Mouse (Mus musculus) cerebellum, postnatal 4 days (tissue): Measurements from ENCODE around the gene Epo.

Source experiments
- DNase-seq, 2 experiments: peaks; one replicate each; pipeline ENCODE4 v3.0.0; 2022; ENCODE audit warnings: low spot score in 2 of 2, mixed read lengths in 1 of 2

The Epo gene

GRCm38 (mm10) chr5:137476964-137477363 is 56.1 kb downstream of the Epo start, which contains the start of gene Zan:
Zan (minus strand) TSS chr5:137477064.
- no peak for DNase-seq

DNA sequence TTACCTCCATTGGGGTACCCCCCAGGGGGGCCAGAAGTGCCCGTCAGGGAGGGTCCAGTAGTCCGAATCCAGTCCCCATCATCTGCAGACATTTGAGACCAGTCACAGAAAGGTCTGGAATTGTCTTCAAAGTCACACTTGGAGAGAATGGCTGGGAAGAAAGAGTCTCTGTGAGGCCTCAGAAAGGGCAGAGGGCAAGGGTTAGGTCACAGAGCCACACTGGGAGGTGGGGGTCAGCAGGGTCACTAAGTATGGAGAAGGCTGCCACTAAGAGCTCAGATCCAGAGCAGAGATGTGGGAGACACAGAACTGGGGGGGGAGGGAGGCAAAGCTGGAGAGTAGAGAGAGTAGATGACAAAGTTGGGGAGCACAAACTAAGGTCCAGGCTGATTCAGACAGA is 58.7 kb downstream of the Epo start:
- DNase-seq = no peak

DNA sequence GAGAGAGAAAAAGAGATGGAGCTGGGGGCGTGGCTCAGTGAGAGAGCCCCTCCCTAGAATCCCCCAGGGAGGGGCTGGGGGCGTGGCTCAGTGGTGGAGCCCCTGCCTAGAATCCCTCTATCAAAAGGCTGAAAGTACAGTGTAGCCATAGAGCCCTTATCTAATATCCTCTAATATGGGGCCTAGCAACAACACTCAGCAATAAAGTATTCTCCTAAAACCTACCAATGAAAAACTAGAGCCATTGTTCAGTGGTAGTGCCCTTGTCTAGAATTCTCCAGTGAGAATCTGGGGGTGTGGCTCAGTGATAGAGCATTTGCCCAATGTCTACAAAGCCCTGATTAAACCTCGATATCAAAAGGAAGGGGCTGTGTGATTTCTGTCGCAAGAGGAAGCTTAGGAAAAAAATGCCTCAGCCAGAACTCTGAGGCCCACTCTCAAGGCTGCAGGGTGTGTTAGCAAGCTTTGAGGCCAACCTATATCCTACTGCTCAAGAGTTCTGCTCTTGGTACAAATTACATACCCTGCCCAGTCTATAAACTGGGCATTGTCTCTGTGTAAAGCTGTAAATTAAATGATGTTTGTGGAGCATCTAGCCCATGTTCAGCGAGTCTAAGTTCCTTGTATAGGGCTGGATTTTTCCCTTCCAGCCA is 60.7 kb downstream of the Epo start:
- DNase-seq = no peak

DNA sequence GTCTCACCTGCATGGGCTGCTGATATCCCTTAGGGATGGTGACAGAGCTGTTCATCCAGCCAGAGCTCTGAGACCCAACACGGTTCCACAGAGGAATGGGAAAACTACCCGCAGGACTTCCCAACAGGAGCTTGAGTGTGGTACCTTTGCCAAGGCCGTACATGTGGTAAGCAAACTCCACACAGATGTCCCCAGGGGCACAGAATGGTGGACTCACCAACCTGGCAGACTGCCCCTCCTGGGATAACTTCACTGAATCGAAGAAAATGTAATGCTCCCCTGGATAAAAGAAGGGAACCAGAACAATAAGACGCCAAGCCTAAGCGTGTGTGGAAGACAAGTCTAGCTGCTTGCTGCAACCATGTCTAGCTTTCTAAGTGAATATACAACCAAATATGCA is 66.1 kb downstream of the Epo start:
- no peak for DNase-seq

DNA sequence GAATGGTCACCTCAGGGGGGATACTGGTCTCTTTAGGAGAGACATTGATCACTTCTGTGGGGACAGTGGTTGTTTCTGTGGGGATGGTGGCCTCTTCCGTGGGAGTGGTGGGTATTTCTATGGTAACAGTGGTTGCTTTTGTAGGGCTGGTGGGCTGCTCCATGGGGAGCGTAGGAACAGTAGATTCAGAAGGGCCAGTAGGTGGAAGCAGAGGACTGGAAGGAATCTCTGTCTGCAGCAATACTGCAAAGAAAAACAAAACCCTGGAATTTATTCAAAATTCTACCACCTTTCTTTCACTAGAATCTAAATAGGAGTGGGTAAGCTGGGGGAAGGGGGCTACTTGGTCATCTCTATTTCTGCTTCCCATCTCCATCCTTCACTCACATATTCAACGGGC is 68.0 kb downstream of the Epo start:
- DNase-seq = no peak

GRCm38 (mm10) chr5:137455866-137456591 is 77.0 kb downstream of the Epo start:
- DNase-seq = no peak

DNA sequence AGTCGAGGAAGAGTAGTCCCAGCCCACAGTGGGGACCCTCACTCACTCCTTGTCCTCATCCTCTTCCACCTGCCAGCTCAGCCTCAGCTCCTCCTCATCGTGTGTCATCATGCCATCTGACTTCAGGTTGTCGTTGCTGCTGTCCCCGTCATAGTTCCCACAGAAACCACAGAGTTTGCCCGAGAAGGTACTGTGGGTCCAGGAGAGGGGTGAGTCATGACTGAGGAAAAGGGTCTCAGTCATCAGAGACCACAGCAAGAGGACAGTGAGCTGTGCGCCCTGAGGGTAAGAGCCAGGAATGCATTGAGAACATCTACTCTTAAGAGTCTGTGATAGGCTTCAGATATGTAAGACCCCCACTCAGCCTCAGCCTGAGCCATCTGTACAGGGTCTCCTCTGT is 77.8 kb downstream of the Epo start:
- no peak for DNase-seq

GRCm38 (mm10) chr5:137445536-137445935 is 87.5 kb downstream of the Epo start:
- DNase-seq = no peak

DNA sequence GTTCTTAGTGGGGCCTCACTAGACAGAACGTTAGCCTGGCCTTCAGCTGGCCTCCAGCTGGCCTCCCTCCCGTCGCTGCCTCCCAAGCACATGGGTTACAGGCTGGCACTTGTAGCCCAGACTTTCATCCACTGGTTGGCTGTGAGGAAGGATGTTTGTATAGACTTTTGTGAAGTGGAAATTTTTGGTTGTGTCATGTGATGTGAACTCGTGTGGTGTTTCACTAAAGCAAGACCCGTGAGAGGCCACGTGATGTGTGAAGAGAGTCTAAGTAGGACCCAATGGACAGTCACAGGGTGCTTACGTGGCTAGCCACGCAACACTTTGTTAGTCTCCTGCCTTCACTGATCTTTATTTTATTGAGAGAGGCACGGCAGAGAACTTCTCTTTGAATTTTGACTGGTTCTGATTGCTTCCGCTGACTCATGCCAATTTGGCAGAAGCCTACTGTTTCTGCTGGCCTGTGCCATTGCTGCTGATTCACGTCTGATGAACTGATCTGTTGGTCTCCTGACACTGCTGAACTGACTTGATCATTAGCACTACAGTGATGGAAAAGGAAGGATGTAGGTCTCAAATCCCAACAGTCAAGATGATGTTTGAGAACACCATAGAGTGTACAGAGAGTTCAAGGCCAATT is 92.7 kb downstream of the Epo start:
- no peak for DNase-seq

- peak in 1 of 2 experiments; percentile 37 for DNase-seq
Measured at GRCm38 (mm10) chr5:137433889-137434288, 99.2 kb downstream of the Epo start.
